Mouse (Mus musculus): ENCODE data around the gene Enpp1. TPM values are rescaled to one million over a fixed set of nuclear protein-coding genes. Genes with fewer than 3 reads are reported as not detected.

The Enpp1 gene
- polyA plus RNA-seq, 1 experiment from 2014 or later: 2.8 TPM

- H3K27me3 ChIP-seq: 0 out of 2 replicates have a peak, but pooled peaks cover 7% of the 10 kb centered on the region
- no peak for ATAC-seq (ENCODE audit: low FRiP score)
- no peak overlapping the region for H3K27ac ChIP-seq
- H3K36me3 ChIP-seq: no peaks in the 10 kb centered on the region
- H3K9me3 ChIP-seq: no peaks in the 10 kb centered on the region
- H3K4me1 ChIP-seq (replicated peaks): peaks cover 10% of the 10 kb centered on the region
- no peak overlapping the region for H3K9ac ChIP-seq
- WGBS: 66% methylated on average over 5 of the region's 5 CpGs
- no peak overlapping the region for H3K4me2 ChIP-seq
- no peak overlapping the region for H3K4me3 ChIP-seq
These were observed 112.2 kb downstream of the Enpp1 start for GRCm38 (mm10) chr10:24599802-24600201.

GRCm38 (mm10) chr10:24598693-24599092 is 113.3 kb downstream of the Enpp1 start:
- Histone ChIP-seq H3K4me1 (replicated peaks) (peaks cover 13% of the 10 kb centered on the region), H3K9ac (no peak overlapping the region), H3K36me3 (no peaks in the 10 kb centered on the region), H3K27ac (no peak overlapping the region), H3K9me3 (no peaks in the 10 kb centered on the region), H3K27me3 (0 out of 2 replicates have a peak, but pooled peaks cover 7% of the 10 kb centered on the region), H3K4me3 (no peak overlapping the region), H3K4me2 (no peak overlapping the region)
- WGBS: 80% methylated on average over 6 of the region's 6 CpGs
- no peak for ATAC-seq (ENCODE audit: low FRiP score)

GRCm38 (mm10) chr10:24597789-24598188 is 114.2 kb downstream of the Enpp1 start:
- H3K4me2 ChIP-seq: peak overlapping the region; percentile 6; the same call in 1 of the 2 replicates
- ATAC-seq (ENCODE audit: low FRiP score): no peak

DNA sequence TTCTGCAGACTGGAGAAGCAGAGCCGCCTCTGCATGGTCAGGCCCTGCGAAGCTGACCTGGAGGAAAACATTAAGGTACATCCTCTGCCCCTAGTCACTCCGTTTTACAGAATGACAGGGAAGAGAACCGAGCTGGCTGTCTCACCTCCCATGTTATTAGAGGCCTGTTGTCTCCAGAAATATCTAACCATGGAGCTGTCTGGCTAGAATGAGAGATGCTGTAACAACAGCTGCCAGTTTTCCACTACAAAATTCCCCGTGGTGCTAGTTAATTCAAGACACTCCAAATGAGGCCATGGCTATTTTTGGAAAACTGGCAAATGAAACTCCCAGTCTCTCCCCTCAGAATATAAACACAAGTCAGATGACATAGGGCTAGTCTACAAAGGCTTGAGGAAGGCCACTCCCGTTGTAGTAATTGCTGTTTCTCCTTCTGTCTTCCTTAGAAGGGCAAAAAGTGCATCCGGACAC is 115.1 kb downstream of the Enpp1 start:
- WGBS: 63% methylated on average over 7 of the region's 7 CpGs
- ATAC-seq (ENCODE audit: low FRiP score): no peak
- H3K4me3 ChIP-seq: peak overlapping the region; percentile 76; the same call in 1 of the 2 replicates
- H3K9me3 ChIP-seq: no peaks in the 10 kb centered on the region
- no peaks in the 10 kb centered on the region for H3K36me3 ChIP-seq
- H3K27ac ChIP-seq: no peak overlapping the region
- no peak overlapping the region for H3K9ac ChIP-seq
- H3K4me1 ChIP-seq (replicated peaks): peaks cover 13% of the 10 kb centered on the region
- H3K27me3 ChIP-seq: 0 out of 2 replicates have a peak, but pooled peaks cover 7% of the 10 kb centered on the region
- H3K4me2 ChIP-seq: peak overlapping the region; percentile 69

More at GRCm38 (mm10) chr10:24597789-24598188, 114.2 kb downstream of the Enpp1 start:
- Histone ChIP-seq H3K27ac (no peak overlapping the region), H3K9ac (no peak overlapping the region), H3K4me3 (no peak overlapping the region), H3K9me3 (no peaks in the 10 kb centered on the region), H3K4me1 (replicated peaks) (peaks cover 13% of the 10 kb centered on the region), H3K36me3 (no peaks in the 10 kb centered on the region), H3K27me3 (0 out of 2 replicates have a peak, but pooled peaks cover 7% of the 10 kb centered on the region)
- WGBS: 81% methylated on average over 4 of the region's 4 CpGs

GRCm38 (mm10) chr10:24596003-24596868 is 115.7 kb downstream of the Enpp1 start:
- peaks cover 13% of the 10 kb centered on the region for H3K4me1 ChIP-seq (replicated peaks)

GRCm38 (mm10) chr10:24595250-24596002 is 116.5 kb downstream of the Enpp1 start, which contains the start of gene Ccn2:
Ccn2 (plus strand) TSS chr10:24595442.
- peak within 1 kb of the TSS; percentile 73 for H3K27ac ChIP-seq
- WGBS: under 1% methylated on average over 53 of the region's 53 CpGs

More at GRCm38 (mm10) chr10:24596003-24596868, 115.7 kb downstream of the Enpp1 start:
- Histone ChIP-seq H3K9ac (peak overlapping the region; percentile 80), H3K4me3 (peak overlapping the region; percentile 76), H3K36me3 (no peaks in the 10 kb centered on the region), H3K27me3 (0 out of 2 replicates have a peak, but pooled peaks cover 7% of the 10 kb centered on the region), H3K27ac (peak overlapping the region; percentile 73), H3K4me2 (peak overlapping the region; percentile 69), H3K9me3 (no peaks in the 10 kb centered on the region)
- WGBS: 11% methylated on average over 31 of the region's 31 CpGs
- ATAC-seq (ENCODE audit: low FRiP score): peak; percentile 60

DNA sequence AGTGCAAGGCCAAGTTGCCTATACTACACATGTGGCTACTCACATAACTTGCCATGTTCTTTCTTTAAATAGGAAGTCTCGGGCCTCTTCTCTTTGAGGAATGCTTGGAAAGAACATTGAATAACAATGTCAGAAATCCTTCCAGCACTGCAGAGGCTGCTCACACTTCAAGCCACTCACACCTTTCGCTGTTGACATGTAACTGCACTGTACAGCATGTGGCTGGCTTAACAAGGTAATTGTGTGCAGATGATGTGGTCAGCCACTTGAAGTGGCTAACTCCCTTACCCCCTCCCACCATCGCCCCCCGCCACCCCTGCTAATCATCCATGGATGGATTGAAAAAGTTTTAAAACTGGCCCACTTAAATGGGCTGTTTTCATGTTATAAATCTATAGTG is 118.4 kb downstream of the Enpp1 start:
- Histone ChIP-seq H3K4me2 (no peak overlapping the region), H3K27me3 (0 out of 2 replicates have a peak, but pooled peaks cover 7% of the 10 kb centered on the region), H3K36me3 (no peaks in the 10 kb centered on the region), H3K27ac (no peak overlapping the region), H3K4me1 (replicated peaks) (peaks cover 13% of the 10 kb centered on the region), H3K9me3 (no peaks in the 10 kb centered on the region), H3K9ac (no peak overlapping the region), H3K4me3 (no peak overlapping the region)
- no peak for ATAC-seq (ENCODE audit: low FRiP score)
- WGBS: 81% methylated on average over 4 of the region's 4 CpGs

More at GRCm38 (mm10) chr10:24595250-24596002, 116.5 kb downstream of the Enpp1 start, which contains the start of gene Ccn2:
- Histone ChIP-seq H3K4me1 (replicated peaks) (peaks cover 13% of the 10 kb centered on the region), H3K9ac (peak within 1 kb of the TSS; percentile 80), H3K27me3 (0 out of 2 replicates have a peak, but pooled peaks cover 7% of the 10 kb centered on the region), H3K4me2 (peak within 1 kb of the TSS; percentile 69), H3K9me3 (no peaks in the 10 kb centered on the region), H3K4me3 (peak within 1 kb of the TSS; percentile 76), H3K36me3 (no peaks in the 10 kb centered on the region)
- peak; percentile 96 for ATAC-seq (ENCODE audit: low FRiP score)

DNA sequence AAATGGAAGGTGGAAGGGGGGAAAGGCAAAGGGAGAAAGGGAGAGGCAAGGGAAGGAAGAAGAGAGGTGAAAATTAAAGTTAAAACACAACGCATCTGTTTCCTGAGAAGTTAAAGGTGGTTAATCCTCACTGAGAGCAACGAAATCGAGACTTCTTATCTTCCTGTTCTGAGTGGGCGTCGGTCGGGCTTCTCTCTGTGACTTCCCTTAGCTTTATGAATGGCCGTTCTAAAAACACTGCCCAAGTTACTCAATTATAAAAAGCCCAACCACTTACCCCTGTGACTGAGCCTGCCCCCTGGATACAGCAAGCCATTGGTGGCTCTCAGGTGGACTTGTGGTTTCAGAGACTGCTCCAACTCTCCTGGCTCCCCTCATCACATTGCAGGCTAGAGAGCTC is 119.0 kb downstream of the Enpp1 start:
- no peak for ATAC-seq (ENCODE audit: low FRiP score)
- no peak overlapping the region for H3K4me3 ChIP-seq
- H3K9ac ChIP-seq: no peak overlapping the region
- WGBS: 86% methylated on average over 7 of the region's 7 CpGs
- H3K9me3 ChIP-seq: no peaks in the 10 kb centered on the region
- no peaks in the 10 kb centered on the region for H3K36me3 ChIP-seq
- peaks cover 13% of the 10 kb centered on the region for H3K4me1 ChIP-seq (replicated peaks)
- H3K27me3 ChIP-seq: 0 out of 2 replicates have a peak, but pooled peaks cover 7% of the 10 kb centered on the region
- no peak overlapping the region for H3K4me2 ChIP-seq
- H3K27ac ChIP-seq: no peak overlapping the region

- Histone ChIP-seq H3K27me3 (0 out of 2 replicates have a peak, but pooled peaks cover 7% of the 10 kb centered on the region), H3K4me3 (no peak overlapping the region), H3K9me3 (no peaks in the 10 kb centered on the region), H3K4me1 (replicated peaks) (peaks cover 13% of the 10 kb centered on the region), H3K9ac (no peak overlapping the region), H3K4me2 (no peak overlapping the region), H3K36me3 (no peaks in the 10 kb centered on the region), H3K27ac (no peak overlapping the region)
- no peak for ATAC-seq (ENCODE audit: low FRiP score)
- WGBS: 72% methylated on average over 2 of the region's 2 CpGs
These were observed 119.6 kb downstream of the Enpp1 start for GRCm38 (mm10) chr10:24592318-24592717.

GRCm38 (mm10) chr10:24591741-24592140 is 120.2 kb downstream of the Enpp1 start:
- no peak overlapping the region for H3K9ac ChIP-seq
- no peaks in the 10 kb centered on the region for H3K36me3 ChIP-seq
- H3K9me3 ChIP-seq: no peaks in the 10 kb centered on the region
- H3K27me3 ChIP-seq: 0 out of 2 replicates have a peak, but pooled peaks cover 6% of the 10 kb centered on the region
- WGBS: 60% methylated on average over 5 of the region's 5 CpGs
- no peak overlapping the region for H3K27ac ChIP-seq
- no peak for ATAC-seq (ENCODE audit: low FRiP score)
- no peak overlapping the region for H3K4me3 ChIP-seq
- no peak overlapping the region for H3K4me2 ChIP-seq
- H3K4me1 ChIP-seq (replicated peaks): peaks cover 12% of the 10 kb centered on the region

- H3K9ac ChIP-seq: no peak overlapping the region
- 0 out of 2 replicates have a peak, but pooled peaks cover under 1% of the 10 kb centered on the region for H3K27me3 ChIP-seq
- H3K36me3 ChIP-seq: no peaks in the 10 kb centered on the region
- 9% methylated on average over 4 of the region's 4 CpGs for WGBS
- H3K9me3 ChIP-seq: no peaks in the 10 kb centered on the region
- no peak overlapping the region for H3K4me3 ChIP-seq
- peaks cover 6% of the 10 kb centered on the region for H3K4me1 ChIP-seq (replicated peaks)
- no peak for ATAC-seq (ENCODE audit: low FRiP score)
- no peak overlapping the region for H3K4me2 ChIP-seq
- H3K27ac ChIP-seq: no peak overlapping the region
These were observed 120.8 kb downstream of the Enpp1 start for GRCm38 (mm10) chr10:24591136-24591535.

- WGBS: 35% methylated on average over 4 of the region's 4 CpGs
- H3K36me3 ChIP-seq: no peaks in the 10 kb centered on the region
- H3K27me3 ChIP-seq: no peaks in the 10 kb centered on the region
- H3K4me1 ChIP-seq (replicated peaks): peaks cover 3% of the 10 kb centered on the region; the same call in 1 of the 2 replicates
- H3K4me3 ChIP-seq: no peak overlapping the region
- H3K4me2 ChIP-seq: no peak overlapping the region
- no peak overlapping the region for H3K27ac ChIP-seq
- no peaks in the 10 kb centered on the region for H3K9me3 ChIP-seq
- no peak for ATAC-seq (ENCODE audit: low FRiP score)
- H3K9ac ChIP-seq: no peak overlapping the region
These were observed 121.4 kb downstream of the Enpp1 start for GRCm38 (mm10) chr10:24590546-24590945.
